Mouse (Mus musculus): ENCODE measurements around the gene Trim47. TPM values are rescaled to one million over a fixed set of nuclear protein-coding genes. Genes with fewer than 3 reads are reported as not detected.

Trim47 gene
- polyA plus RNA-seq, 1 experiment = 19.1 TPM

Other genes with a start within 250 kb of the Trim47 start
- 4.9 and 6.3 TPM in 2 replicates for gene Smim5, start 227.2 kb downstream of the Trim47 start, polyA plus RNA-seq (2012; rRNA removed)
- gene Smim6, start 215.2 kb downstream of the Trim47 start, polyA plus RNA-seq (2012; rRNA removed) = 37.5 and 45.5 TPM in 2 replicates
- gene Sap30bp, start 193.9 kb downstream of the Trim47 start, polyA plus RNA-seq (2012; rRNA removed) = 17.3 and 20.7 TPM in 2 replicates
- 16.0 and 16.5 TPM in 2 replicates for gene Recql5, start 193.7 kb downstream of the Trim47 start, polyA plus RNA-seq (2012; rRNA removed)
- 40.1 and 62.1 TPM in 2 replicates for gene Itgb4, start 152.5 kb downstream of the Trim47 start, polyA plus RNA-seq (2012; rRNA removed)
- 26.3 and 32.0 TPM in 2 replicates for gene Galk1, start 114.5 kb downstream of the Trim47 start, polyA plus RNA-seq (2012; rRNA removed)
- 265 and 273 TPM in 2 replicates for gene H3f3b, start 99.2 kb downstream of the Trim47 start, polyA plus RNA-seq (2012; rRNA removed)
- gene Unk, start 96.9 kb downstream of the Trim47 start, polyA plus RNA-seq (2012; rRNA removed) = 18.8 and 26.0 TPM in 2 replicates
- 8.0 and 8.6 TPM in 2 replicates for gene Unc13d, start 49.2 kb downstream of the Trim47 start, polyA plus RNA-seq (2012; rRNA removed)
- gene Wbp2, start 40.2 kb downstream of the Trim47 start, polyA plus RNA-seq (2012; rRNA removed) = 166 and 197 TPM in 2 replicates
- 11.1 and 16.3 TPM in 2 replicates for gene Trim65, start 3.9 kb upstream of the Trim47 start, polyA plus RNA-seq (2012; rRNA removed)
- 55.2 and 61.2 TPM in 2 replicates for gene Mrpl38, start 11.7 kb upstream of the Trim47 start, polyA plus RNA-seq (2012; rRNA removed)
- gene Fbf1, start 41.0 kb upstream of the Trim47 start, polyA plus RNA-seq (2012; rRNA removed) = 7.6 and 10.4 TPM in 2 replicates
- gene Ten1, start 71.6 kb upstream of the Trim47 start, polyA plus RNA-seq (2012; rRNA removed) = 52.3 and 55.4 TPM in 2 replicates
- 86.6 and 168 TPM in 2 replicates for gene Acox1, start 71.8 kb upstream of the Trim47 start, polyA plus RNA-seq (2012; rRNA removed)
- gene Evpl, start 110.9 kb upstream of the Trim47 start, polyA plus RNA-seq (2012; rRNA removed) = 6.9 and 8.5 TPM in 2 replicates
- gene Srp68, start 147.0 kb upstream of the Trim47 start, polyA plus RNA-seq (2012; rRNA removed) = 64.2 and 66.9 TPM in 2 replicates
- 13.1 and 15.3 TPM in 2 replicates for gene Galr2, start 153.7 kb upstream of the Trim47 start, polyA plus RNA-seq (2012; rRNA removed)
- gene Exoc7, start 180.0 kb upstream of the Trim47 start, polyA plus RNA-seq (2012; rRNA removed) = 19.8 and 24.3 TPM in 2 replicates
- gene Foxj1, start 208.2 kb upstream of the Trim47 start, polyA plus RNA-seq (2012; rRNA removed) = 0.07 and 0.21 TPM in 2 replicates

Data from large intestine, adult 2 months (tissue).